Mouse (Mus musculus): ENCODE measurements at regions not wholly inside any gene's neighbourhood (a gene's known extent, or its start where the extent isn't known, plus 50 kb on each side); places are given as distances from the start of the nearest gene placed in this dataset.
A peak's percentile ranks its signal among the peaks of the same experiment; 100 is the strongest.

- ATAC-seq (ENCODE audit: low FRiP score, low read depth) = no peak
- WGBS = 72% methylated on average over 6 of the region's 6 CpGs
- no peak overlapping the region for H3K9ac ChIP-seq
- H3K4me2 ChIP-seq = no peak overlapping the region
- no peak overlapping the region for H3K4me3 ChIP-seq
- H3K27me3 ChIP-seq = no peaks in the 10 kb centered on the region
- no peaks in the 10 kb centered on the region for H3K4me1 ChIP-seq (replicated peaks)
- no peaks in the 10 kb centered on the region for H3K36me3 ChIP-seq
- H3K9me3 ChIP-seq = no peaks in the 10 kb centered on the region
- H3K27ac ChIP-seq (replicated peaks) = no peak overlapping the region
These were observed 85.4 kb downstream of the Rpap3 start for GRCm38 (mm10) chr15:97620261-97620660.

GRCm38 (mm10) chr15:97619764-97620163, 85.9 kb downstream of the Rpap3 start:
- Histone ChIP-seq H3K9me3 (no peaks in the 10 kb centered on the region), H3K27me3 (no peaks in the 10 kb centered on the region), H3K4me3 (no peak overlapping the region), H3K4me1 (replicated peaks) (no peaks in the 10 kb centered on the region), H3K36me3 (no peaks in the 10 kb centered on the region), H3K4me2 (no peak overlapping the region), H3K9ac (no peak overlapping the region), H3K27ac (replicated peaks) (no peak overlapping the region)
- 89% methylated on average over 7 of the region's 7 CpGs for WGBS
- ATAC-seq (ENCODE audit: low FRiP score, low read depth) = no peak

DNA sequence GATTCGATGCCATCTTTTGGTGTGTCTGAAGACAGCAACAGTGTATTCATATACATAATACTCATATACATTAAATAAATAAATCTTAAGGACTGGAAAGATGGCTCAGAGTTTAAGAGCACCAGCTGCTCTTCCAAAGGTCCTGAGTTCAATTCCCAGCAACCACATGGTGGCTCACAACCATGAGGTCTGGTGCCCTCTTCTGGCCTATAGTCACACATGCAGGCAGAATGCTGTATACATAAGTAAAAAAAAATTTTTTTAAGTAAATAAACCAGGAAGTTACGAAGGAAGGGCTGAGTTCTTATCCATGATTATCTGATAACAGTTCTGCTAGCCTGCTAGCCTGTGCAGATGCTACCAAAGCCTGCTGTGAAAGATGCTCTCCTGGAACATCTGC, 93.3 kb downstream of the Rpap3 start:
- Histone ChIP-seq H3K36me3 (no peaks in the 10 kb centered on the region), H3K4me3 (no peak overlapping the region), H3K9me3 (no peaks in the 10 kb centered on the region), H3K4me1 (replicated peaks) (peaks cover 10% of the 10 kb centered on the region; the same call in 1 of the 2 replicates), H3K9ac (no peak overlapping the region), H3K4me2 (no peak overlapping the region), H3K27me3 (no peaks in the 10 kb centered on the region), H3K27ac (replicated peaks) (no peak overlapping the region)
- WGBS = 83% methylated on average over 2 of the region's 2 CpGs
- ATAC-seq (ENCODE audit: low FRiP score, low read depth) = no peak

DNA sequence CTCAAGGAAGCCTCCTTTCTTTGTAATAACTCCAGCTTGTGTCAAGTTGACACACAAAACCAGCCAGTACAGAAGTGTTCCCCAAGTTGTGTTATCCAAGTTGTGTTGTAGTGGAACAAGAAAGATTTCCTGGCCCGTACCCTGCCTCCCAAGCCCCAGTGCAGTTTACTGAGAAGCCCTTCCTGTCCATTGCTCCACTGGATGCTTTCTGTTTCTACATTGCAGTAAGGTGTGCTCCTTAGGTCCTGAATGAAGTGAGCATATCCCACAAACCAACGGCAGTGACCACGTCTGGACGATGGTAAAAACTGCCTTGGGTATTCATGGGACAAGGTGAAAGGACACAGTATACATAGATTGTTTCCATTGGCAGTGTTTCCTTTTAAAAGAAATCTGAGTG, 94.9 kb downstream of the Rpap3 start:
- Histone ChIP-seq H3K9ac (no peak overlapping the region), H3K27ac (replicated peaks) (no peak overlapping the region), H3K4me1 (replicated peaks) (peaks cover 25% of the 10 kb centered on the region), H3K9me3 (no peaks in the 10 kb centered on the region), H3K4me2 (no peak overlapping the region), H3K4me3 (no peak overlapping the region), H3K27me3 (no peaks in the 10 kb centered on the region), H3K36me3 (no peaks in the 10 kb centered on the region)
- 94% methylated on average over 4 of the region's 4 CpGs for WGBS
- no peak for ATAC-seq (ENCODE audit: low FRiP score, low read depth)

- H3K4me2 ChIP-seq = no peak overlapping the region
- 0 out of 2 replicates have a peak overlapping the region, but pooled peaks have one; percentile 5 for H3K27ac ChIP-seq (replicated peaks)
- H3K4me3 ChIP-seq = no peak overlapping the region
- H3K9ac ChIP-seq = no peak overlapping the region
- 49% methylated on average over 7 of the region's 7 CpGs for WGBS
- no peaks in the 10 kb centered on the region for H3K36me3 ChIP-seq
- H3K9me3 ChIP-seq = no peaks in the 10 kb centered on the region
- ATAC-seq (ENCODE audit: low FRiP score, low read depth) = no peak
- H3K27me3 ChIP-seq = no peaks in the 10 kb centered on the region
- peaks cover 26% of the 10 kb centered on the region for H3K4me1 ChIP-seq (replicated peaks)
These were observed 96.1 kb downstream of the Rpap3 start for GRCm38 (mm10) chr15:97609496-97609895.

DNA sequence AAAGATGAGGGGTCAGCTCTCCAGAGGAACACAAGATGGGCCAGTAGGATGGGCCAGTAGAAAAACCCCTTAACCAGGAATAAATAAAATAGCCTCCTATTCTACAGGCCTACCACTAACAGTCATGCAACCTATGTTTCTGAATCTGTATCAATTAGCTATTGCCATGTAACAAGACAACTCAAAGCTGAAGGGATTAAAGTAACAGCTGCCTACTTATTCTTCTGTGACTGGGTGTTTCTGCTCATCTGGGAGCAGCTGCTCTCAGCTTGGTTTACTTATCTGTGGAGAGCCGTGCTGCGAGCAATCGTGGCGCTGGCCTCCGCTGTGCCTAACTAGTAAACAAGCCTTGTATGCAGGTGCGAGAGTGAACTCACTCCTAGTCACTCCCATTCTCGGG, 97.0 kb downstream of the Rpap3 start:
- no peak overlapping the region for H3K4me2 ChIP-seq
- peaks cover 26% of the 10 kb centered on the region for H3K4me1 ChIP-seq (replicated peaks)
- H3K4me3 ChIP-seq = no peak overlapping the region
- peak overlapping the region; percentile 99 for H3K27ac ChIP-seq (replicated peaks)
- no peaks in the 10 kb centered on the region for H3K9me3 ChIP-seq
- 88% methylated on average over 7 of the region's 7 CpGs for WGBS
- H3K27me3 ChIP-seq = no peaks in the 10 kb centered on the region
- no peak overlapping the region for H3K9ac ChIP-seq
- no peaks in the 10 kb centered on the region for H3K36me3 ChIP-seq
- ATAC-seq (ENCODE audit: low FRiP score, low read depth) = no peak

GRCm38 (mm10) chr15:97607617-97608206, 97.9 kb downstream of the Rpap3 start:
- Histone ChIP-seq H3K27me3 (no peaks in the 10 kb centered on the region), H3K9me3 (no peaks in the 10 kb centered on the region), H3K4me2 (peak overlapping the region; percentile 79), H3K4me1 (replicated peaks) (peaks cover 26% of the 10 kb centered on the region), H3K27ac (replicated peaks) (peak overlapping the region; percentile 99), H3K36me3 (no peaks in the 10 kb centered on the region), H3K9ac (peak overlapping the region; percentile 67), H3K4me3 (peak overlapping the region; percentile 42)
- WGBS = 22% methylated on average over 15 of the region's 15 CpGs
- peak; percentile 32; the same call in 1 of the 2 replicates for ATAC-seq (ENCODE audit: low FRiP score, low read depth)

DNA sequence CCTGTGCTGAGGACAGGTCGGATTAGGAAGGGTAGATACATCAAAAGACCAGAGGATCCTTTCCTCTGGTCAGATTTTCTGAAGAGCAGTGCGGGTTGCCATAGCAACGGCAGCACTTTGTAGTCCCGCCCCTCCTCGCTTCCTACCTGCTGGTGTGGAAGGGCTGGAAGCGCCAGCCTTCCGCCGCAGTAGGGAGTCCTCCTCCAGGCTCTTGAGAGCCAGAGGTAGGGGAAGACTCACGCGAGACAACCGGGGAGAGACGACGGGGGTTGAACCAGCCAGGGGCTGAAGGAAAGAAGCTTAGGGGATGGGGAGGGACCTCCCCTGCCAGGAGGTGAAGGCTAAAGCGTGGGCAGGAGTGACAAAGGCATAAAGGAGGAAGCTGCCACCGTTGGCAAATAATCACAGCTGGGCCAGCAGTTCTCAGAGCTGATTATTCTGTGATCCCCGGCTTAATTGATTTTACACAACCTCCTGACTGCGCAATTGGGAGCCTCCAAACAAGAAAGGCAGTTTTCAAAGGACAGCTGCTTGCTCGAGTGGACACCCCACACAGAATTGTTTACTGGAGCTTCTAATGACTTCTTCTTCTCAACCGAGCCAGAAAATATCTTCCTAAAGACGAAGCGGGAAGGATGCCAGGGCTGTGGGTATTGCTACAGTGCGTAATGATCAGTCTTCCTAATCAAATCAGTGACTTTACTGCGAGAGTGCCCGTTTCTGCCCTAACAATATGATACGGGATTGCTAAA, 98.8 kb downstream of the Rpap3 start:
- peaks cover 26% of the 10 kb centered on the region for H3K4me1 ChIP-seq (replicated peaks)
- no peaks in the 10 kb centered on the region for H3K9me3 ChIP-seq
- peak overlapping the region; percentile 67 for H3K9ac ChIP-seq
- peak overlapping the region; percentile 42 for H3K4me3 ChIP-seq
- WGBS = 3% methylated on average over 25 of the region's 25 CpGs
- ATAC-seq (ENCODE audit: low FRiP score, low read depth) = peak; percentile 92
- H3K27ac ChIP-seq (replicated peaks) = peak overlapping the region; percentile 99
- no peaks in the 10 kb centered on the region for H3K36me3 ChIP-seq
- peak overlapping the region; percentile 79 for H3K4me2 ChIP-seq
- no peaks in the 10 kb centered on the region for H3K27me3 ChIP-seq

DNA sequence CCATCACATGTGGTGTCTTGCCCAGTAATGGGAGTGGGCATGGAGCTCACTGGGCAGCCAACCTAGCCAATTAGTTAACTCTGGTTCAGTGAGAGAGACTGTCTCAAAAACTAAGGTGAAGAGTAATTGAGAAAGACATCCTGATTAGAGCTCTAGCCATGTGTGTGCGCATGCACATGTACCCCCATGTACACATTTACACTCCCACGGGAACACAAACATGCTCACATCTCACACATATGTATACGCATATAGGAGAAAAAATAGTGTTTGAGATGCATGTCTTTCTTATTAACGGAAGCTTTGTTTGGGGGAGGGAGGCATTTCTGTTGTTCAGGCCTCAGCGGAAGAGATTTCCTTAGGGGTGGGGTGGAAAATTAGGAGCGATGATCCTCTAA, 99.4 kb downstream of the Rpap3 start:
- Histone ChIP-seq H3K4me3 (peak overlapping the region; percentile 42), H3K9me3 (no peaks in the 10 kb centered on the region), H3K4me1 (replicated peaks) (peaks cover 26% of the 10 kb centered on the region), H3K27me3 (no peaks in the 10 kb centered on the region), H3K36me3 (no peaks in the 10 kb centered on the region), H3K9ac (peak overlapping the region; percentile 67), H3K4me2 (peak overlapping the region; percentile 79), H3K27ac (replicated peaks) (peak overlapping the region; percentile 99)
- 24% methylated on average over 6 of the region's 6 CpGs for WGBS
- ATAC-seq (ENCODE audit: low FRiP score, low read depth) = peak; percentile 46; the same call in 1 of the 2 replicates

DNA sequence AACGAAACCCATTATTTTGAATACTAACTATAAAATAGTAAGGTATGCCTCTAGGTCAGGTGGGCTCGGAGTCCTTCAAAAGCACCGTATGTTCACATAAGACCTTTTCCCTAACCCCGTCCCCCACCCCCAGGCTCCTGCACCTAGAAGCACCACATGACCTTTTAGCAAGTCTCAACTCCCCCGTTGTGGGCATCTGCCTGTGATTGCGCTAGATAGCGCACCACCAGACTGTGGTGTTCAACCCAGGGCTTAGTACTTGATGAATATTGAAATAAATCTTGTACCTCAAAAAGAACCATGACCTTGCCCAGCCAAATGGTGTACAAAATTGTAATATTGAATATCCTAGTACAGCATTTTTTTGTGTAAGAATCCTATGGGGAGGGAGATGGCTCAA, 99.8 kb downstream of the Rpap3 start:
- no peak for ATAC-seq (ENCODE audit: low FRiP score, low read depth)
- Histone ChIP-seq H3K4me3 (no peak overlapping the region), H3K27ac (replicated peaks) (peak overlapping the region; percentile 99), H3K4me1 (replicated peaks) (peaks cover 26% of the 10 kb centered on the region), H3K9ac (no peak overlapping the region), H3K27me3 (no peaks in the 10 kb centered on the region), H3K9me3 (no peaks in the 10 kb centered on the region), H3K4me2 (no peak overlapping the region; the same call in 1 of the 2 replicates), H3K36me3 (no peaks in the 10 kb centered on the region)
- WGBS = 88% methylated on average over 7 of the region's 7 CpGs

GRCm38 (mm10) chr15:97603492-97603891, 102.1 kb downstream of the Rpap3 start:
- no peak overlapping the region for H3K4me2 ChIP-seq
- no peaks in the 10 kb centered on the region for H3K36me3 ChIP-seq
- peaks cover 26% of the 10 kb centered on the region for H3K4me1 ChIP-seq (replicated peaks)
- H3K27ac ChIP-seq (replicated peaks) = no peak overlapping the region
- 42% methylated on average over 6 of the region's 6 CpGs for WGBS
- no peak overlapping the region for H3K4me3 ChIP-seq
- no peaks in the 10 kb centered on the region for H3K27me3 ChIP-seq
- H3K9me3 ChIP-seq = no peaks in the 10 kb centered on the region
- ATAC-seq (ENCODE audit: low FRiP score, low read depth) = no peak
- H3K9ac ChIP-seq = no peak overlapping the region

- H3K27ac ChIP-seq (replicated peaks) = no peak overlapping the region
- no peaks in the 10 kb centered on the region for H3K9me3 ChIP-seq
- H3K27me3 ChIP-seq = no peaks in the 10 kb centered on the region
- no peaks in the 10 kb centered on the region for H3K36me3 ChIP-seq
- no peak overlapping the region for H3K4me3 ChIP-seq
- H3K4me1 ChIP-seq (replicated peaks) = no peaks in the 10 kb centered on the region
- no peak overlapping the region for H3K4me2 ChIP-seq
- 66% methylated on average over 8 of the region's 8 CpGs for WGBS
- no peak for ATAC-seq (ENCODE audit: low FRiP score, low read depth)
- H3K9ac ChIP-seq = no peak overlapping the region
These were observed 107.4 kb downstream of the Rpap3 start for GRCm38 (mm10) chr15:97598270-97598669.
